In the genomic region with DNA sequence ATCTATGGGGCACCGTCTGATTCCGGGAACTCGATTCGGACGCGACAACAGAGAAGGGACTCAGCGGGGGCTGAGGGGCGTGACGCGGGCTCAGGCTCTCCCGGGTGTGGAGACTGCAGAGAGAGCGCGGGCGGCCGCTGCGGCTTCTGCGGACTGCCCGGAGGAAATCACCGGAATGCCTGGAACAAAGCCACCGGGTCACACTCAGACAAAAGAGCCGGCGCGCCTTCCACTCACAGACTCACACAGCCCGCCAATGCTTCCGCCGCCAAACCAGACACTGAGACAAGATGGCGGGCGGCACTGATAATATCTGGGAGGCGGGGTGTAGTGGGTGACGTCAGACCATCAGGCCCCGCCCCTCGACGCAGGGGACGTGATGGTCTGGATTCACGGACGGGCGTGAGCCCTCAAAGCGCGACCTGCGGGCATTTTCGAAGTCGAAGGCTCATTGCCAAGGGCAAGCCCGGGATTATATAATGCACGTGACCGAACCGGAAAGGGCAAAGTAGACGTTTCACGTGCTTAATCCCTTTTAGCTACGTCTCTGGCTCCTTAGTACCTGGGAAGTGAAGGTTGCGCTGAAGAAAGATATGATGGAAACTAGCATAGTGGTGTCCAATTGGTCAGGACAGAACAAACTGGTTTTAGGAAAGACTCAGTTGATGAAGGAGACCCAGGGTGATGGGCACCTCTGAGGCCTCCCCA, we compare ENCODE assay signal across 8 mouse cellular contexts. TPM values are rescaled to one million over a fixed set of nuclear protein-coding genes. Genes with fewer than 3 reads are reported as not detected.
DNase-seq lines count a peak whose midpoint lies in the region; ATAC-seq and TF ChIP-seq lines count a peak whose summit lies in the region.

TSS of gene Wsb1 (minus strand) at position 281 of the 708 bp plus-strand sequence.

- no peaks in the 10 kb centered on the region for H3K9me3 ChIP-seq in ES-E14 (ENCODE audit: control insufficient read depth, insufficient read depth, low read depth, low read length)
- no peaks in the 10 kb centered on the region for H3K9me3 ChIP-seq in forebrain, embryonic 16.5 days (ENCODE audit: control insufficient read depth, low read length)
- no peaks in the 10 kb centered on the region for H3K9me3 ChIP-seq in lung, embryonic 14.5 days (ENCODE audit: low read depth, low read length)

- H3K27me3 ChIP-seq in forebrain, embryonic 16.5 days (replicated peaks; ENCODE audit: control insufficient read depth, insufficient read depth, low read length): no peaks in the 10 kb centered on the region
- H3K27me3 ChIP-seq in lung, embryonic 14.5 days (ENCODE audit: insufficient read depth, low read length): no peaks in the 10 kb centered on the region
- H3K27me3 ChIP-seq in thymus, adult 2 months (ENCODE audit: control insufficient read depth, insufficient read depth, low read length): no peaks in the 10 kb centered on the region

- peak; percentile 96 for ATAC-seq in forebrain, embryonic 16.5 days
- ATAC-seq in lung, embryonic 14.5 days (ENCODE audit: insufficient read depth): peak; percentile 92

- peak within 1 kb of the TSS; percentile 89 for H3K9ac ChIP-seq in ES-E14 (ENCODE audit: insufficient read depth, low read depth, low read length, poor library complexity, severe bottlenecking)
- H3K9ac ChIP-seq in forebrain, embryonic 16.5 days (replicated peaks; ENCODE audit: low read depth, low read length): peak within 1 kb of the TSS; percentile 88
- peak within 1 kb of the TSS; percentile 98 for H3K9ac ChIP-seq in lung, embryonic 14.5 days

- TF ChIP-seq POLR2A in olfactory bulb, adult 2 months (IDR thresholded peaks at IDR 0.05; ENCODE audit: insufficient read depth, low read depth, low read length): peak; percentile 97
- peak; percentile 97 for TF ChIP-seq POLR2A in thymus, adult 2 months (IDR thresholded peaks at IDR 0.05; ENCODE audit: control insufficient read depth, extremely low read depth, insufficient read depth, low read length, poor library complexity)

- in situ Hi-C loops in ES-E14 (cut with MboI; ENCODE audit: low sequenced_read_pairs in 2 of 2, unreplicated experiment in 2 of 2): no loop called here

- 0 out of 2 replicates have a peak, but pooled peaks cover 4% of the 10 kb centered on the region for H3K36me3 ChIP-seq in ES-E14 (ENCODE audit: control insufficient read depth, insufficient read depth, low read length, poor library complexity, severe bottlenecking)
- H3K36me3 ChIP-seq in forebrain, embryonic 16.5 days (ENCODE audit: control insufficient read depth, insufficient read depth): peaks cover 2% of the 10 kb centered on the region; the same call in 1 of the 2 replicates
- peaks cover 22% of the 10 kb centered on the region for H3K36me3 ChIP-seq in lung, embryonic 14.5 days (ENCODE audit: insufficient read depth)
- H3K36me3 ChIP-seq in thymus, adult 2 months (ENCODE audit: control insufficient read depth, insufficient read depth, low read length): peaks cover 10% of the 10 kb centered on the region; the same call in 1 of the 2 replicates

- peak; percentile 90 for DNase-seq in ES-E14 (ENCODE audit: low read depth, low spot score)
- DNase-seq in cerebellum, adult 11-12 months: peak; percentile 93
- DNase-seq in heart, postnatal 36 days: peak; percentile 95 to 96
- peak; percentile 89 to 91 for DNase-seq in layer of hippocampus, adult 2 months (ENCODE audit: low spot score in 2 of 2)
- peak; percentile 97 for DNase-seq in lung, embryonic 14.5 days
- DNase-seq in thymus, adult 2 months: peak; percentile 92

- peaks cover 0 to 2% of the 10 kb centered on the region in 2 experiments; a peak in 1 of 4 replicates for H3K4me1 ChIP-seq in ES-E14 (ENCODE audit: control insufficient read depth in 2 of 2, insufficient read depth in 2 of 2, low read length in 2 of 2, poor library complexity in 1 of 2)
- peaks cover 17% of the 10 kb centered on the region for H3K4me1 ChIP-seq in forebrain, embryonic 16.5 days (replicated peaks; ENCODE audit: control insufficient read depth, insufficient read depth, low read length)
- H3K4me1 ChIP-seq in lung, embryonic 14.5 days (ENCODE audit: insufficient read depth): peaks cover 6% of the 10 kb centered on the region; the same call in 1 of the 2 replicates
- H3K4me1 ChIP-seq in olfactory bulb, adult 2 months (ENCODE audit: control insufficient read depth, insufficient read depth, low read length): peaks cover 3% of the 10 kb centered on the region
- peaks cover 5% of the 10 kb centered on the region for H3K4me1 ChIP-seq in thymus, adult 2 months (replicated peaks; ENCODE audit: control insufficient read depth, insufficient read depth, low read length)

- peak within 1 kb of the TSS; percentile 93 for H3K4me2 ChIP-seq in forebrain, embryonic 16.5 days (ENCODE audit: low read length)
- peak within 1 kb of the TSS; percentile 87 for H3K4me2 ChIP-seq in lung, embryonic 14.5 days

- intact Hi-C loops in heart, postnatal 36 days (cut with DNase I): no loop called here

- peak within 1 kb of the TSS; percentile 87 to 89 for H3K4me3 ChIP-seq in ES-E14 (ENCODE audit: insufficient read depth in 1 of 2, low read depth in 1 of 2, low read length in 2 of 2, poor library complexity in 1 of 2, severe bottlenecking in 1 of 2)
- H3K4me3 ChIP-seq in forebrain, embryonic 16.5 days (replicated peaks; ENCODE audit: low read length): peak within 1 kb of the TSS; percentile 82
- H3K4me3 ChIP-seq in layer of hippocampus, adult 2 months: peak within 1 kb of the TSS; percentile 76
- peak within 1 kb of the TSS; percentile 96 for H3K4me3 ChIP-seq in lung, embryonic 14.5 days (ENCODE audit: low read depth, low read length)
- peak within 1 kb of the TSS; percentile 71 for H3K4me3 ChIP-seq in olfactory bulb, adult 2 months (ENCODE audit: insufficient read depth, low read depth, low read length)
- peak within 1 kb of the TSS; percentile 81 for H3K4me3 ChIP-seq in thymus, adult 2 months (ENCODE audit: control insufficient read depth, insufficient read depth, low read length)

- WGBS in forebrain, embryonic 16.5 days: 2% methylated on average over 50 of the region's 50 CpGs
- 2% methylated on average over 50 of the region's 50 CpGs for WGBS in lung, embryonic 14.5 days
- 2% methylated on average over 50 of the region's 50 CpGs for WGBS in olfactory bulb, adult 2 months
- WGBS in thymus, adult 2 months: 2% methylated on average over 50 of the region's 50 CpGs

- peak within 1 kb of the TSS; percentile 49; the same call in 1 of the 2 replicates for H3K27ac ChIP-seq in ES-E14 (ENCODE audit: insufficient read depth, low read depth, low read length, poor library complexity, severe bottlenecking)
- H3K27ac ChIP-seq in forebrain, embryonic 16.5 days (ENCODE audit: low read length): peak within 1 kb of the TSS; percentile 94
- H3K27ac ChIP-seq in layer of hippocampus, adult 2 months: peak within 1 kb of the TSS; percentile 95
- peak within 1 kb of the TSS; percentile 97 for H3K27ac ChIP-seq in lung, embryonic 14.5 days (ENCODE audit: low read depth)
- H3K27ac ChIP-seq in olfactory bulb, adult 2 months (ENCODE audit: insufficient read depth, low read depth, low read length): peak within 1 kb of the TSS; percentile 59
- peak within 1 kb of the TSS; percentile 65 for H3K27ac ChIP-seq in thymus, adult 2 months (ENCODE audit: control insufficient read depth, insufficient read depth, low read length)

- no peak for TF ChIP-seq CTCF in layer of hippocampus, adult 2 months (conservative IDR thresholded peaks at IDR 0.05)
- TF ChIP-seq CTCF in lung, embryonic 14.5 days (IDR thresholded peaks at IDR 0.05; ENCODE audit: low read depth): no peak
- no peak for TF ChIP-seq CTCF in olfactory bulb, adult 2 months (IDR thresholded peaks at IDR 0.05; ENCODE audit: insufficient read depth, low read depth, low read length)
- no peak for TF ChIP-seq CTCF in thymus, adult 2 months (IDR thresholded peaks at IDR 0.05; ENCODE audit: borderline replicate concordance, control insufficient read depth, extremely low read depth, insufficient read depth, low read length, poor library complexity)

TF ChIP-seq in ES-E14, 5 proteins besides CTCF, POLR2A, EP300 and RAD21:
- TF ChIP-seq MAFK (IDR thresholded peaks at IDR 0.05; ENCODE audit: insufficient read depth, low read depth, low read length) (no peak), ZNF384 (IDR thresholded peaks at IDR 0.05; ENCODE audit: low read depth, low read length) (no peak), HCFC1 (IDR thresholded peaks at IDR 0.05; ENCODE audit: borderline replicate concordance, insufficient read depth, low read length) (peak; percentile 60; the same call in 1 of the 2 replicates)

RNA-seq across cellular contexts. Expression of gene Wsb1, which starts in this region (rescaled TPM):
- total RNA-seq in ES-E14 (2012; rRNA removed): 54.2 and 75.5 TPM in 2 replicates
- 505 and 535 TPM in 2 replicates for polyA plus RNA-seq in forebrain, embryonic 16.5 days (2015; fragmentation: Nextera tagmentation; extraction: Ambion mirVana)
- total RNA-seq in heart, postnatal 36 days (2021): 10 to 100 TPM; 14.7 to 14.9 TPM
- 100 to 1,000 TPM in 1 of 2 experiments, 10 to 100 TPM in 1; 83.0 to 101 TPM for total RNA-seq in layer of hippocampus, adult 2 months (2021)
- polyA plus RNA-seq in lung, embryonic 14.5 days (2014; fragmentation: Nextera tagmentation; extraction: Ambion mirVana): 266 and 274 TPM in 2 replicates
- 186 TPM in 1 of 2 replicates, not detected in the other for polyA plus RNA-seq in olfactory bulb, adult 2 months (2012; ENCODE audit: insufficient read depth, insufficient read length, low replicate concordance, missing spikeins)
- 87.5 and 102 TPM in 2 replicates for polyA plus RNA-seq in thymus, adult 2 months (2012; rRNA removed)

Comparison
In these comparisons a context has a peak if more than half of its experiments do, and no peak if none do; other contexts are left out.
1. Peak in every context shown above with its lines: DNase-seq, ATAC-seq, H3K4me3 ChIP-seq and H3K27ac ChIP-seq.